Mouse (Mus musculus): ENCODE measurements at regions not wholly inside any gene's neighbourhood (a gene's known extent, or its start where the extent isn't known, plus 50 kb on each side); places are given as distances from the start of the nearest gene placed in this dataset.

DNA sequence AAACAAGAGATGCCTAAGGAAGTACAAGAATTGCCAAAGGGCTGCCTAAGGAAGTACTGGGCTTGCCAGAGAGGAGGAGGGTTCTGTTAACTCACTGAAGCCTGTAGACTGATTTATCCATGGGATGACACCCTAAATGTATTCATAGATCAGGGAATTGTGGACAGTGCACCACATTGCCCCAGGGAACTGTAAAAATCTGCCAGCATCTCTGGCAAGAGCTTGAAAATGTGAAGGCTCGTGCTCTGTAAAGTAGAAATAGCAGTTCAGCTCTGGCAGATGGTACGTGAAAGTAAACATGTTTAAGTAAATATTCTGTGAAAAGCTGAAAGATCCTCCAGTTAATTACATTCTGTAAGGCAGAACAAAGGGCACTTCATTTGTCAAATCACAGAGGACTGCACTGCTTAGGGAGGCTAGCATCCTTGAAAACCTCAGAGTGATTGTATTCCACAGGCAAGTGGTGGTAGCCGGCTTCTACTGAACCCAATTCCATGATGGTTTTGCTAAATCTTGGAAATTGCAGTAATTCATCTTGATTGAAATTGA lies 445.9 kb upstream of the Grin3a start:
- no peak for DNase-seq

DNA sequence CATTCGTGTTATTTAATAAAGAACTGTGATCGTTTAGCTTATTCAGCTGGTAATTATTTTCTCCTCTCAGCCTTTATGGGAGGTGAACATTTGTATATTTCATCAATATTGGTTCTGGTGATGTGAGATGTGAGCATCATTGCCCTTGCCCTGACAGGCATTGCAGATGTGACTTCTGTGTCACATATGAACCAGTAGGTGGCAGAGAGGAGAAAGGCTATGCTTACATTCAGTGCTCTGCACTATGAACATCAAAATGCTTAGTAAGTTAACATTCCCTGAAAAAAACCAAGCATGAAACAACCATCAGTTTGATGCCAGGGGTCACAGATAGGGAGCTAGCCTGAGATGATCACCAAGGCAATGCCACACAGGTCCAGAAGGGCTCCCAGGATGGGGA lies 441.1 kb upstream of the Grin3a start:
- DNase-seq: no peak

DNA sequence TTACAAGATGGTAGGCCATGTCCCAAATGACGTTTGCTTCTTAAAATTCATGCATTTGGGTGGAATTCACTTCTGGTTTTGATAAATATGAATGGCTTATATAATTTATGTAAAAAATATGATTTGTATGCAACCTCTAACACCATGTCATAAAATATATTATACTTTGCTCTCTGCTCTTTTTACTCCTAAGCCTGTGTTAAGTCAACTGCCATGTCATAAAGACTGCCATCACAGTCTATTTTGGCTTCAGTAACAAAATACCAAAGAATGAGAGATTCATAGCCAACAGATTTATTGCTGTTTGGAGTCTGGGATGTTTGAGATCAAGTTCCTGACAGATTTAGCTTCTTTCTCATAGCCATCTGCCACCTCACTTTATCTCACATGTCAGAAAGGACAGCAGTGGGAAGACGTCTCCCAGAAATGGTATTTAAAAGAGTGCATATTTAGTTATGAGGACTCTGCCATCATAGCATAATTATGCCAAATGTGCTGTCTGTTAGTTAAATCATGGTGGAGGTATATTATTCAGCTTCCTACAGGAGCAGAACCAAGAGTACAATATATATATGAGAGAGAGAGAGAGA lies 413.6 kb upstream of the Grin3a start:
- no peak for DNase-seq

- DNase-seq: no peak
These were observed 396.5 kb upstream of the Grin3a start for GRCm38 (mm10) chr4:50242042-50242441.

DNA sequence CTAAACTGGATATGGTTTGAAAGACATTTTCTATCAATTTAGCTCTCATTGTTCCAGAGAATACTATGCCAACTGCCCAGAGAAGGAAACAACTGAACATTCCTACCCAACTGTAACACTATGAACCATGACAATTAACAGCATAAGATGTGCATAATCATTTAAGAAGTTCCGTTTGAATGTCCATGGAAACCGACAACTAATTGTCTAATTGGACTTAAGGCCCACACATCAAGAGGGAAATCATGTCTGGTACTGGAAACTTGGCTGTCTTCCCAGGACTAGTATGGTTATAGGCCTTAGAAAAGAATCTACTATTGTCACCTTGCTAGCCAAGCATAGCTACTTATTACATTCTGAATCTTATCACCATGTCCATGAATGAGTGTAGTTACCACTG lies 395.4 kb upstream of the Grin3a start:
- DNase-seq: no peak

DNA sequence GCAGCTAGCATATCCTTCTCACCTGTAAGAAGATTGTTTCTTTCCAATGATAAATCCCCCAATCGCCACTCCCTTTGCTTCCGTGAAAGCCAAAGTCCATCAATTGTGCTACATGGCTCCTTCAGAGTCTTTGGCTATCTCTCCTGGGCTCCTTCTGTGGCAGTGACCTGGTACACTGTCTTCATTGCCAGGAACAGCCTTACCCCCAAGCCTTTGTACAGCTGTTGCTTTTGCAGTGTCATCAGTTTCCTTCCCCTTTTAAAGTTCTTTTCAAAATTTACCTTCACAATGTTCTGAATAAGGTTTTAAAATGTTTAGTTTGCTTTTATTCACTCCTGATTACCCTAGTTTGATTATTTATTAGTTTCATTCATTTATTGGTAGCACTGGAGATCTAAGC lies 393.8 kb upstream of the Grin3a start:
- no peak for DNase-seq

- no peak for DNase-seq
These were observed 389.9 kb upstream of the Grin3a start for GRCm38 (mm10) chr4:50235476-50235875.

GRCm38 (mm10) chr4:50203348-50203747 lies 357.8 kb upstream of the Grin3a start:
- no peak for DNase-seq

DNA sequence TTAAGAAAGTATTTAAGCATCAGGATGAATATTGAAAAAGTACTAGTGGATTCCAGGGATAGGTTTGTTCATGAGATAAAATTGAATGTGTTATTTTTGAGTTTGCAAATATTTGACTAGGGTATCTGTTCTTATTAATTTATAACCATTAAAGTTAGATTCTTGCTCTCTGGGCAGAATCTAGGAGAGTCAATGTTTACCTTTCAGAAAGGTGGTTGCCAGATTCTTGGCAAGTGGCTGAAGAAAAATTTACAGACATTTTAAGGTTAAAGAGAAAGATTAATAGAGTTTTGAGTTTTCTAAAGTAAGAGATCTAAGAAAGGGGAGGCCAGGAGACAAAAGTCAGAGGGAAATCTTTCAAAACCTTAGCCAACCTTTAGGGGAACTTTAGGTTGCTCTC lies 331.7 kb upstream of the Grin3a start:
- DNase-seq: no peak

DNA sequence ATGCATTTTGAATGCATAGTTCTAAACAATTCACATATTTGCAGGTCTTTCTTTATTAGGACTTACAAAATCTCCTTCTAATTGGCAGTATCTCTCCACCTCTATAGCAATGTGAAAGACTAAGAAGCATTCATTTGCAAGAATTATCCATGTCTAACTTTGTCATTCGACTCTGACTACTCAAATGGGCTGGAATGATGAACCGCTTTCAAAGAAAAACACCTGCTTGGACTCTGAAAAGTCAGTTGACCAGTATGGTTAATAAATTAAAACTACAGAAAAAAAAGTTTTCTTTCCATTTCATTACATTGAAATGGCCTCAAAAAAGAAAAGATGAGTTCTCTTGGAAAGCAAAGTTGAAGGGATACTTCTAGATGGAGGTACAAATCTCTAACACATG lies 331.1 kb upstream of the Grin3a start:
- DNase-seq: no peak

GRCm38 (mm10) chr4:50160893-50161292 lies 315.3 kb upstream of the Grin3a start:
- no peak for DNase-seq

DNA sequence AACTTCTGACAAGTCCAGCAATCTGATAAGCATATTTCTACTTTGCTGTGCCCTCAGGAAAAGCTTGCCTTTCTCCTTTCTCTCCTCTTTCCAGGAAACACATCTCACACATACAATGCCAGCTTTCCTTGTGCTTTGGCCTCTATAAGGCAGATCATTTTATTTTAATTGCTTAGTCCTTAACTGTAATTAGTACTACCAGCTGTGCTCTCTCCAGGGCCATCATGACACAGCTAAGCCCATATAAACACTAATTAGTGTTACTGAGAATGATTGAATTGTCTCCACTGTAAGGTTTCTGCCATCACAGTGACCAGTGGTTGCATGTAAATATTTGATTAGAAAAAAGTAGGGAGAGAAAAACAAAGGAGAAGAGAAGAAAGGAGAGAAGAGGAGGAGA lies 300.4 kb upstream of the Grin3a start:
- DNase-seq: no peak

DNA sequence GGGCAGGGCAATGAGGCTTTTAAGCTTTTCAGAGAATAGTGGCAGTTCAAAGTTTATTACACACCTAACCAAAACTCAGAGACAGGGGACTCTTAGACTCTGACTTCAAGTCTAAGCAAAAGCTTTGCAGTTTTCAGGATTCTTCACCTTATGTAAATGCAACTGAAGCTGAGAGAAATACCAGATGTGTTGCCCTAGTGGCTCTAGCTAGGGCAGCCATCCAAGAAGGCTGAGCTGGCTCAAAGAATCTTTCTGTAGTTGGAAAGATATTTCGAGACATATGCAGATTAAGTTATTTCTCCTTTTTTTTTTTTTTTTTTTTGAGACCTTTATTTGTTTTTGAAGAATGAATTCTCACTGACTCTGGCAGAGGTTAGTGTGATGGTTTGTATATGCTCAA lies 284.7 kb upstream of the Grin3a start:
- DNase-seq: no peak

GRCm38 (mm10) chr4:50106557-50106956 lies 261.0 kb upstream of the Grin3a start:
- DNase-seq: no peak

GRCm38 (mm10) chr4:50087860-50088259 lies 242.3 kb upstream of the Grin3a start:
- DNase-seq: no peak

GRCm38 (mm10) chr4:50086676-50087075 lies 241.1 kb upstream of the Grin3a start:
- DNase-seq: no peak

DNA sequence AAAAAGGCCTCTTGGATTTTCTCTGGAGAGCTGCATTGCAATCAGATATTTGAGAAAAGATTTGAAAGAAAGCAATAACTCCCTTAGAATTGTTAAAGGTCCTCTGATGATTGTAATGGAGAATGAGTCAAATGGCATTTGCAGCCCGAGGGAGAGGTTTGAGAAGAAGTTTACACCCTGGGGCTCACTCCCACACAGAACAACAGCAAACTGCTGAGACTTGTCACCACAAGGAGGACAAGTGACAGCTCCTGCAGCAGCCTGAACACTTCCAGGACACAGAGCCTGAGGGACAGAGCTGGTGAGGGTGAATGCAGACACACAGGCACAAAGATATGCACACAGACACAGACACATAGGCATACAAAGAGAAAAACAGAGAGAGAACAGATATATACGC lies 210.0 kb upstream of the Grin3a start:
- no peak for DNase-seq

DNA sequence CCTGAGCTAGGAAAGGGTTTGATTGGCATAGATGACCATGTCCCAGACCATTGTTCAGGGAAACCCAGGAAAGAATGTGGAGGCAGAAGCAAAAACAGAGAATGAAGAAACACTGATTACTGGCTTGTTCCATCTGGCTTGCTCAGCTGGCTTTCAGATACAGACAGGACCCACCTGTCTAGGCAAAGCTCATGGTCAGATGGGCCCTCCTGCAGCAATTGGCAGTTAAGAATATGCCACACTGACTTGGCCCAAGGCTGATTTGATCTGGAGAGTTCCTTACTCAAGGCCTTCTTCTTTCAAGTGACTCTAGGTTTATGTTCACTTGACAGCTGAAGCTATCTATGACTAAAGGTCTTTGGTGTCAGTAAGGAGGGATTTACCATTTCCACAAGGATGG lies 195.9 kb upstream of the Grin3a start:
- no peak for DNase-seq

DNA sequence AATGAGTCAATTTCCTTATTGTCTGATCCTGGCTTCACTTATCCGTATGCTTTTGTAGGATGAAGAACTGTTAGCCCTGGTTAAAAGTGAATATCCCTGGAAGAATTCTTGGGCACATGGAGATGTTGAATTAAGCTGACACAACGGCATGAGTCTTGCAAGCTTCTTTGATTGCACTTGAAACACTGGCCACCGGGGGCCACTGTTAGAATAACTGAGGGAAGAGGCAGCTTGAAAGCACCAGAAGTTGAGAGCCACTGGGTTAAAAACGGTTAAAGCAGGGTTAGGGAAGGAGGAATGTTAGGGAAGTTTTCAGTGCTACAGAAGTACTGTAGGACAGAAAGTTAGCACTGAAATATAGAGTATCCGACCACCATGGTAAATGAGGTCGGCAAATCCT lies 190.5 kb upstream of the Grin3a start:
- peak; percentile 27 to 37 for DNase-seq

- no peak for DNase-seq
These were observed 179.8 kb upstream of the Grin3a start for GRCm38 (mm10) chr4:50025356-50025755.
